Mouse (Mus musculus): Measurements from ENCODE around the gene Cbfa2t2. TPM values are rescaled to one million over a fixed set of nuclear protein-coding genes. Genes with fewer than 3 reads are reported as not detected.

Cbfa2t2 gene
- polyA plus RNA-seq, 1 experiment from 2014 or later = 34.9 TPM

DNA sequence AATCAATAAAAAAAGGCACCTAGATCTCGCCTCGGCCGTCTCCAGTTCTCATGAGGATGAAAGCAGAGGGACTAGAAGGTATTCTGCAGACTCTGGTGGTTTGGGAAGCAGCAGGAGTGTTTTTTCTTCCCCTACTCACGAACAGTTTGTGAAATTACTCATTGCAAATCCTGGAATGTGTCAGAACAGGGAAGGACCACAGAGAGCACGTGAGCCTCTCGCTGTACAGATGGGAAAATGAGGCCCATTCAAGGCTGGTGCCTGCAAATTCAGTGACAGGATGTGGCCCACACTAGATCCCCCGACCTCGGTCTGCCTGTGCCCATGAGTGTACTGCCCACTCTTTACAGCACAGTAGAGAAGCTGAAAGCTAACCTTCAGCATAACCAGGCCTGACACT, 135.7 kb downstream of the Cbfa2t2 start:
- Histone ChIP-seq H3K9ac (ENCODE audit: low read length) (no peak overlapping the region), H3K4me3 (ENCODE audit: low read length) (no peak overlapping the region), H3K27me3 (ENCODE audit: control insufficient read depth, insufficient read depth, low read depth, low read length) (no peaks in the 10 kb centered on the region), H3K4me1 (replicated peaks; ENCODE audit: control insufficient read depth, insufficient read depth, low read length) (peaks cover 29% of the 10 kb centered on the region), H3K36me3 (ENCODE audit: control insufficient read depth, insufficient read depth, low read length) (no peaks in the 10 kb centered on the region), H3K27ac (ENCODE audit: low read length) (no peak overlapping the region), H3K4me2 (ENCODE audit: low read depth, low read length) (no peak overlapping the region), H3K9me3 (ENCODE audit: control insufficient read depth, low read length) (no peaks in the 10 kb centered on the region)
- WGBS = 60% methylated on average over 8 of the region's 8 CpGs
- ATAC-seq (ENCODE audit: low read depth) = no peak

GRCm38 (mm10) chr2:154572996-154573395, 136.7 kb downstream of the Cbfa2t2 start:
- Histone ChIP-seq H3K27ac (ENCODE audit: low read length) (no peak overlapping the region), H3K36me3 (ENCODE audit: control insufficient read depth, insufficient read depth, low read length) (no peaks in the 10 kb centered on the region), H3K9ac (ENCODE audit: low read length) (no peak overlapping the region), H3K9me3 (ENCODE audit: control insufficient read depth, low read length) (no peaks in the 10 kb centered on the region), H3K4me2 (ENCODE audit: low read depth, low read length) (no peak overlapping the region), H3K4me3 (ENCODE audit: low read length) (no peak overlapping the region), H3K27me3 (ENCODE audit: control insufficient read depth, insufficient read depth, low read depth, low read length) (no peaks in the 10 kb centered on the region), H3K4me1 (replicated peaks; ENCODE audit: control insufficient read depth, insufficient read depth, low read length) (peaks cover 19% of the 10 kb centered on the region)
- 55% methylated on average over 3 of the region's 3 CpGs for WGBS
- no peak for ATAC-seq (ENCODE audit: low read depth)

GRCm38 (mm10) chr2:154574271-154574670, 138.0 kb downstream of the Cbfa2t2 start:
- Histone ChIP-seq H3K9me3 (ENCODE audit: control insufficient read depth, low read length) (no peaks in the 10 kb centered on the region), H3K36me3 (ENCODE audit: control insufficient read depth, insufficient read depth, low read length) (no peaks in the 10 kb centered on the region), H3K4me2 (ENCODE audit: low read depth, low read length) (no peak overlapping the region), H3K27ac (ENCODE audit: low read length) (no peak overlapping the region), H3K4me3 (ENCODE audit: low read length) (no peak overlapping the region), H3K4me1 (replicated peaks; ENCODE audit: control insufficient read depth, insufficient read depth, low read length) (peaks cover 13% of the 10 kb centered on the region; the same call in 1 of the 2 replicates), H3K27me3 (ENCODE audit: control insufficient read depth, insufficient read depth, low read depth, low read length) (no peaks in the 10 kb centered on the region), H3K9ac (ENCODE audit: low read length) (no peak overlapping the region)
- 74% methylated on average over 7 of the region's 7 CpGs for WGBS
- ATAC-seq (ENCODE audit: low read depth) = no peak

GRCm38 (mm10) chr2:154576876-154577743, 140.8 kb downstream of the Cbfa2t2 start:
- no peak for ATAC-seq (ENCODE audit: low read depth)
- no peak overlapping the region for H3K4me2 ChIP-seq (ENCODE audit: low read depth, low read length)
- no peaks in the 10 kb centered on the region for H3K27me3 ChIP-seq (ENCODE audit: control insufficient read depth, insufficient read depth, low read depth, low read length)
- H3K36me3 ChIP-seq (ENCODE audit: control insufficient read depth, insufficient read depth, low read length) = no peaks in the 10 kb centered on the region
- H3K4me3 ChIP-seq (ENCODE audit: low read length) = no peak overlapping the region
- H3K9ac ChIP-seq (ENCODE audit: low read length) = no peak overlapping the region
- no peak overlapping the region for H3K27ac ChIP-seq (ENCODE audit: low read length)
- 60% methylated on average over 12 of the region's 12 CpGs for WGBS
- H3K9me3 ChIP-seq (ENCODE audit: control insufficient read depth, low read length) = no peaks in the 10 kb centered on the region
- no peaks in the 10 kb centered on the region; the same call in 1 of the 2 replicates for H3K4me1 ChIP-seq (replicated peaks; ENCODE audit: control insufficient read depth, insufficient read depth, low read length)

- Histone ChIP-seq H3K9ac (ENCODE audit: low read length) (no peak overlapping the region), H3K27ac (ENCODE audit: low read length) (no peak overlapping the region), H3K4me2 (ENCODE audit: low read depth, low read length) (no peak overlapping the region), H3K27me3 (ENCODE audit: control insufficient read depth, insufficient read depth, low read depth, low read length) (no peaks in the 10 kb centered on the region), H3K9me3 (ENCODE audit: control insufficient read depth, low read length) (no peaks in the 10 kb centered on the region), H3K36me3 (ENCODE audit: control insufficient read depth, insufficient read depth, low read length) (no peaks in the 10 kb centered on the region), H3K4me3 (ENCODE audit: low read length) (no peak overlapping the region), H3K4me1 (replicated peaks; ENCODE audit: control insufficient read depth, insufficient read depth, low read length) (no peaks in the 10 kb centered on the region; the same call in 1 of the 2 replicates)
- no peak for ATAC-seq (ENCODE audit: low read depth)
- 86% methylated on average over 6 of the region's 6 CpGs for WGBS
These were observed 141.4 kb downstream of the Cbfa2t2 start for GRCm38 (mm10) chr2:154577744-154578067.

DNA sequence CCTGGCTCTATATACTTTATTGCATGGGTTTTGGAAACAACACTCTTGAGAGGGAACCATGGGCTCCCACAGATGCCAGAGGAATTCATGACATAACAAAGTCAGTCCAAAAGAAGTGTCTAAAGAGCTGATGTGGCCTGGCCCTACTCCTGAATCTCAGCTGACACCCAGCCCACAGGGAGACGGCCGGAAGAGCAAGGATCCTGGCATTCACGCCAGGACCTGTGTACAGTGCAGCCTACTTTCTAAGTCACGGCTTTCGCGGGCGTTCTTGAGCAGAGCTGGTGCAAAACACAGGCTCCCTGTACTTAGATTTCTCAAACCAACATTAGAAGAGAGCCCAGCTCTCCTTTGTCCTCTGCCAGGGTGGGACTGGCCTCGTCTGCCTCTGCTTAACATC, 144.3 kb downstream of the Cbfa2t2 start:
- peak overlapping the region; percentile 17; the same call in 1 of the 2 replicates for H3K9ac ChIP-seq (ENCODE audit: low read length)

DNA sequence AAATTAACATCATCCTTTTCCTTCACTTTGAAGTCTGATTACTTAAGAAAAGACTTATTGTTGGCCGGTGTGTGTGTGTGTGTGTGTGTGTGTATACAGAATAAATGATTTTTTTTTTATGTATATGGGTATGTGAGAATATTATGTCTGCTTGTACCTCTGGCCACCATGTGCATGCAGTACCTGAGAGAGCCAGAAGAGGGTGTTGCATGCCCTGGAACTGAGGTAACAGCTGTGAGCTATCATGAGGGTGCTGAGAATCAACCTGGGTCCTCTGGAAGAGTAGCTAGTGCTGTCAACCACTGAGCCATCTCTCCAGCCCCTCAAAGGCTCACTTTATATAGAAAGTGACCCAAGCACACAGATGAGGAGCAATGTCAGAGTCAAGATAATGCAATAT, 145.1 kb downstream of the Cbfa2t2 start:
- Histone ChIP-seq H3K4me2 (ENCODE audit: low read depth, low read length) (no peak overlapping the region), H3K9ac (ENCODE audit: low read length) (no peak overlapping the region), H3K27me3 (ENCODE audit: control insufficient read depth, insufficient read depth, low read depth, low read length) (no peaks in the 10 kb centered on the region), H3K36me3 (ENCODE audit: control insufficient read depth, insufficient read depth, low read length) (peaks cover 1% of the 10 kb centered on the region; the same call in 1 of the 2 replicates), H3K9me3 (ENCODE audit: control insufficient read depth, low read length) (0 out of 2 replicates have a peak, but pooled peaks cover 1% of the 10 kb centered on the region), H3K4me3 (ENCODE audit: low read length) (no peak overlapping the region), H3K4me1 (replicated peaks; ENCODE audit: control insufficient read depth, insufficient read depth, low read length) (peaks cover 6% of the 10 kb centered on the region; the same call in 1 of the 2 replicates), H3K27ac (ENCODE audit: low read length) (no peak overlapping the region)
- no peak for ATAC-seq (ENCODE audit: low read depth)
- 92% methylated on average over 1 of the region's 1 CpGs for WGBS

More for the DNA sequence above, 144.3 kb downstream of the Cbfa2t2 start:
- Histone ChIP-seq H3K9me3 (ENCODE audit: control insufficient read depth, low read length) (no peaks in the 10 kb centered on the region), H3K4me2 (ENCODE audit: low read depth, low read length) (no peak overlapping the region), H3K4me1 (replicated peaks; ENCODE audit: control insufficient read depth, insufficient read depth, low read length) (peaks cover 6% of the 10 kb centered on the region; the same call in 1 of the 2 replicates), H3K36me3 (ENCODE audit: control insufficient read depth, insufficient read depth, low read length) (no peaks in the 10 kb centered on the region), H3K4me3 (ENCODE audit: low read length) (no peak overlapping the region), H3K27me3 (ENCODE audit: control insufficient read depth, insufficient read depth, low read depth, low read length) (no peaks in the 10 kb centered on the region), H3K27ac (ENCODE audit: low read length) (no peak overlapping the region)
- peak; percentile 34; the same call in 1 of the 2 replicates for ATAC-seq (ENCODE audit: low read depth)
- 63% methylated on average over 8 of the region's 8 CpGs for WGBS

GRCm38 (mm10) chr2:154583906-154584872, 147.9 kb downstream of the Cbfa2t2 start:
- Histone ChIP-seq H3K36me3 (ENCODE audit: control insufficient read depth, insufficient read depth, low read length) (peaks cover 10% of the 10 kb centered on the region), H3K27me3 (ENCODE audit: control insufficient read depth, insufficient read depth, low read depth, low read length) (no peaks in the 10 kb centered on the region), H3K27ac (ENCODE audit: low read length) (peak overlapping the region; percentile 17; the same call in 1 of the 2 replicates), H3K4me1 (replicated peaks; ENCODE audit: control insufficient read depth, insufficient read depth, low read length) (peaks cover 6% of the 10 kb centered on the region; the same call in 1 of the 2 replicates), H3K4me2 (ENCODE audit: low read depth, low read length) (no peak overlapping the region), H3K4me3 (ENCODE audit: low read length) (no peak overlapping the region), H3K9ac (ENCODE audit: low read length) (no peak overlapping the region), H3K9me3 (ENCODE audit: control insufficient read depth, low read length) (0 out of 2 replicates have a peak, but pooled peaks cover 4% of the 10 kb centered on the region)
- 47% methylated on average over 15 of the region's 15 CpGs for WGBS
- ATAC-seq (ENCODE audit: low read depth) = peak; percentile 73

All from lung, embryonic 16.5 days (tissue).